Mouse (Mus musculus) hindbrain, embryonic 11.5 days (tissue): ENCODE measurements at regions not wholly inside any gene's neighbourhood (a gene's known extent, or its start where the extent isn't known, plus 50 kb on each side); places are given as distances from the start of the nearest gene placed in this dataset.

Source experiments
- ATAC-seq: fragments of 200-750 bp; cut with Nextera tagmentation; 2 replicates; pipeline ENCODE4 v1.8.0; 2017; ENCODE audit warnings: mild to moderate bottlenecking, moderate TSS enrichment, moderate library complexity; ENCODE audit not compliant: low FRiP score
- DNase-seq: peaks from one replicate; pipeline ENCODE4 v3.0.0-alpha.2; 2015; ENCODE audit warnings: low spot score
- H3K27ac ChIP-seq: fragments of 300-500 bp; sonication (generic); 2 replicates; pipeline ENCODE4 v1.5.1; 2014; ENCODE audit warnings: mild to moderate bottlenecking, low read depth, low read length
- H3K27me3 ChIP-seq: fragments of 300-500 bp; sonication (generic); 2 replicates; pipeline ENCODE4 v1.6.1; 2014; ENCODE audit warnings: mild to moderate bottlenecking, low read length, moderate library complexity, mixed read lengths; ENCODE audit not compliant: control insufficient read depth, insufficient read depth
- H3K36me3 ChIP-seq: fragments of 300-500 bp; sonication (generic); 2 replicates; pipeline ENCODE4 v1.6.1; 2014; ENCODE audit warnings: mild to moderate bottlenecking, low read length, moderate library complexity, mixed read lengths; ENCODE audit not compliant: control insufficient read depth, insufficient read depth
- H3K4me1 ChIP-seq: fragments of 300-500 bp; sonication (generic); replicated peaks from 2 replicates; pipeline ENCODE4 v1.6.1; 2014; ENCODE audit warnings: low read length, mixed read lengths; ENCODE audit not compliant: control insufficient read depth, insufficient read depth
- H3K4me2 ChIP-seq: fragments of 300-500 bp; sonication (generic); replicated peaks from 2 replicates; pipeline ENCODE4 v1.6.1; 2014; ENCODE audit warnings: mild to moderate bottlenecking, low read depth, low read length
- H3K4me3 ChIP-seq: fragments of 300-500 bp; sonication (generic); 2 replicates; pipeline ENCODE4 v1.5.1; 2014; ENCODE audit warnings: low read depth, low read length
- H3K9ac ChIP-seq: fragments of 300-500 bp; sonication (generic); 2 replicates; pipeline ENCODE4 v1.6.1; 2014; ENCODE audit warnings: low read depth, low read length
- H3K9me3 ChIP-seq: fragments of 300-500 bp; sonication (generic); 2 replicates; pipeline ENCODE4 v1.6.1; 2016; ENCODE audit warnings: low read length; ENCODE audit not compliant: control insufficient read depth
- WGBS: fragments of 180-500 bp; shearing (Covaris S2); extraction: QIAGEN DNeasy Blood & Tissue Kit; methylation state at CpG from one replicate; pipeline ENCODE4 v1.1.7; 2014; 5-methylcytosine and 5-hydroxymethylcytosine counted together

DNA sequence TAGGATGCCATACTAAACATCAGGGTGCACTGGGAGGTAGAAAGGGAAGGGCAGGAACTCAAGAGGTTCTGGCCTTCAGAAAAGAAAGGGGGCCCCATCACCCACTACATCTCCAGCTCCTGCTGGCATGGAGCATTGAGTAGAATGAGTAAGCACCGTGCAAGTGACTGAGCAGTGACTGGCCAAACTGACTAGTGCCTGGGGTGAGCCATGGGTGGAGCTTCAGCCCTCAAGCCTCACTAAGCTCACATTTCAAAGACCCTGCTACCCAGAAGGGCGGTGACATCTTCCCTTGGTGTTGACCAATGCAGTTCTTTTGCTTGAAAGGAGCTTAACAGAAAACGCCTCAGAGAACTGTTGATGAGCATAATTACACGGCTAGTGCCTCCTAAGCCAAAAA lies 80.0 kb upstream of the Egln3 start:
- Histone ChIP-seq H3K9me3 (no peaks in the 10 kb centered on the region), H3K4me3 (no peak overlapping the region), H3K4me2 (no peak overlapping the region), H3K27ac (no peak overlapping the region), H3K9ac (no peak overlapping the region), H3K27me3 (no peaks in the 10 kb centered on the region), H3K4me1 (peaks cover 6% of the 10 kb centered on the region), H3K36me3 (no peaks in the 10 kb centered on the region)
- DNase-seq (no peak), ATAC-seq (no peak)
- WGBS: 18% methylated on average over 4 of the region's 4 CpGs

DNA sequence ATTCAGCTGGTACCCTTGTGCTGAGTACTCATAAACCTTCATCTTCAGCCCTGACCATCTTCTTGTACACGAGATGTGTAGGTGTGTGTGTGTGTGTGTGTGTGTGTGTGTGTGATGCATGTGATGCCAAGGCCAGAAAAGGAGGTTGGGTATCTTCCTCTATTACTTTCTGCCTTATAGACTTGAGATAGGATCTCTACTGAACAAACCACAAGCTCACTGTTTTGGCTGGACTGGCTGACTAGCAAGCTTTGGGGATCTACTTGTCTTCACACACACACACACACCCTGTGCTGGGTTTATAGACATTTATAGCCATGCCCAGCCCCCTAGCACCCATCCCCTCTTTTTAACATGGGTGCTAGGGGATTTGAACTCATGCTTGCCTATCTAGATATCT lies 79.4 kb upstream of the Egln3 start:
- no peak overlapping the region for H3K4me3 ChIP-seq
- H3K36me3 ChIP-seq: no peaks in the 10 kb centered on the region
- peaks cover 6% of the 10 kb centered on the region for H3K4me1 ChIP-seq
- no peak for DNase-seq
- no peak overlapping the region for H3K4me2 ChIP-seq
- WGBS: 86% methylated on average over 1 of the region's 1 CpGs
- no peak overlapping the region for H3K9ac ChIP-seq
- no peaks in the 10 kb centered on the region for H3K27me3 ChIP-seq
- ATAC-seq: no peak
- no peaks in the 10 kb centered on the region for H3K9me3 ChIP-seq
- no peak overlapping the region for H3K27ac ChIP-seq

DNA sequence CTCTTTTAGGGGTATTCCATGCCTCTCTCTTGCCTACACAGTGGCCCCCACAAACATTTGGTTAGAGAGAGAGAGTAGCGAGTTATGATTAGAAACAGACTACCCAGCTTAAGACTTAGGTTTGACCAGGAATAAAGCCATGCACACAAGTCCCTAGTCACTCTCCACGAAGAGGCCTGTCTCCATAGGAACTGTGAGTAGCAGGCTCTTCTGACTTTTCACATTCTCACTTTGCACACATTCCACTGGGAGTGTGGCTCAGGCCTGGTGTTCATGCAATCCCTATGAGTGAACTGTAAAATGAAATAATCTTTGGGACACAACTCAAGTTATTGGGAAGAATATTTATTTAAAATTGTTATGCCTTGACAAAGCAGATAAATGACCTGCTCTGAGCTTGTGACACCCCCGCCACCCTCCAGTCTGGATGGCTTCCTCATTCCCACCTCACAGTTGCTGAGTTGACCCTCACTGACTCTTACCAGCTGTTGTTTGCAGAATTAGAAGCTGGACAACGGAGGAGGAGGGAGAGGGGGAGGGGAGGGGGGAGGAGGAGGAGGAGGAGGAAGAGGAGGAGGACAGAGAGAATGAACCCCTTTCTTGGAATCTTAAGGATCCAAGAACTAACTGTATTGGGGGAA lies 78.7 kb upstream of the Egln3 start:
- H3K27ac ChIP-seq: no peak overlapping the region
- no peak for ATAC-seq
- H3K4me3 ChIP-seq: no peak overlapping the region
- 61% methylated on average over 4 of the region's 4 CpGs for WGBS
- no peaks in the 10 kb centered on the region for H3K36me3 ChIP-seq
- H3K4me1 ChIP-seq: peaks cover 5% of the 10 kb centered on the region
- no peak overlapping the region for H3K4me2 ChIP-seq
- no peaks in the 10 kb centered on the region for H3K9me3 ChIP-seq
- no peak for DNase-seq
- H3K9ac ChIP-seq: no peak overlapping the region
- H3K27me3 ChIP-seq: no peaks in the 10 kb centered on the region

DNA sequence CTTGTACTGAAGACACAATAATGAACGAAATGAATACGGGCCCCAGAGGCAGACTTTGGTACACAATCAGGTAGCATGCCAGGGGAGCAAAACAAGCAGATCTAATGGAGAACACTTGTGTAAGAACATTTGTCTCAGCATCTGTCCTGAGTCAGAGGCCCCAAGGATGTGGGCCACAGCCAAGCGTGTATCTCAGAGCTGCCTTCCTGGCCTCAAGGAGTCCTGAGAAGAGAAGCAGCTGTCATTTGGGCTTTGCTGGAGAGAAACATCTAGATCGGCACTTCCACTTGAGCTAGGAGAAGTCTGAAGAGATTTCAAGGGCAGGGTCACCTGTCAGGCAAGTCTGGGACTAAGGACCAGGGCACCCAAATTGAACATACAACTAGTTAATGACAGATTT lies 76.8 kb upstream of the Egln3 start:
- no peak for ATAC-seq
- WGBS: 95% methylated on average over 4 of the region's 4 CpGs
- no peak overlapping the region for H3K9ac ChIP-seq
- H3K27me3 ChIP-seq: no peaks in the 10 kb centered on the region
- H3K4me1 ChIP-seq: no peaks in the 10 kb centered on the region; the same call in 1 of the 2 replicates
- no peak overlapping the region for H3K27ac ChIP-seq
- H3K9me3 ChIP-seq: no peaks in the 10 kb centered on the region
- no peaks in the 10 kb centered on the region for H3K36me3 ChIP-seq
- no peak overlapping the region for H3K4me3 ChIP-seq
- H3K4me2 ChIP-seq: no peak overlapping the region
- DNase-seq: no peak

DNA sequence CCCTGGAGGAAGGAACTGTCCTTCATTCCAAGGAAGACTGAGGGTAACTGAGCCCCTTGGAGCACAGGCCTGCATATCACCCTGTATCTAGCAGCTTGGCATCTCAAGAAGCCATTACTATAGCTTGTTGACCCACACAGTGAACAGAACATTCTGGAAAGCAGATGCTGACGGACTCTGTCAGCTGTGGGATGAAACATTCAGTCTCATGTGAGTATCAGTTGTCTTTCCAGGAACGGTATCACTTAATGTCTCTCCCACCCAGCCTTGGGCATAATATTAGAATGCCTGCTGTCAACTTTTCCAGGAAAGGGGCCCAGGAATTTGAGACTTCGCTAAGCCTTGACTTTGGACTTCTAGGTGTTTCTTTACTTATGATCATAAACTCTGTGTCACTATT lies 76.3 kb upstream of the Egln3 start:
- DNase-seq (no peak), ATAC-seq (no peak)
- H3K4me1 ChIP-seq: no peaks in the 10 kb centered on the region; the same call in 1 of the 2 replicates
- H3K36me3 ChIP-seq: no peaks in the 10 kb centered on the region
- H3K4me3 ChIP-seq: no peak overlapping the region
- H3K4me2 ChIP-seq: no peak overlapping the region
- H3K9me3 ChIP-seq: no peaks in the 10 kb centered on the region
- H3K9ac ChIP-seq: no peak overlapping the region
- H3K27me3 ChIP-seq: no peaks in the 10 kb centered on the region
- H3K27ac ChIP-seq: no peak overlapping the region
- WGBS: 90% methylated on average over 3 of the region's 3 CpGs

DNA sequence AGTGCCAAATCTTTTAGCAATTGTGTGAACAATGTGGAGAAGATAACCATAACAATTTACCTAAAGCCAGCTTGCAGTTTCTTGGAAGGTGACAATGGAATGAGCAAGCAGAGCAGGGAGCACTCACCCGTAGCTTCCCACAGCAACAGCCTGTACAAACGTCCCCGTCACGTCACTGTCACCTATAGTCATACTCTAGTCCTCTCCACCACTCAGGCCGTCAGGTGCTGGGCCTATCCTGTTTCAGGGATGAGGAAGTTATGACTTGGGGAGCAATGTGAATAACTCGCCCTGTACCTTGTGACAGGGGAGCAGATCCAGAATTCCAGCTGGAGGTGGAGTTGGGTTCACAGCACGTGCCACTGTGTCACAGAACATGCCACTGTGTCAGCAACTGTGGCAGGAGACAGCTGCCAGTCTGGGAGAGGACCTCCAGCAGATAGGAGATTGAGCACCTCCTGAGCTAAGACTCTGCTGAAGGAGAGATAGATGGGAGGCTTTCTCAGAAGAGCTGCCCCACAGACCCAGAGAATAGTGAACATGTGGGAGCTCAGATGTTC lies 73.4 kb upstream of the Egln3 start:
- H3K9me3 ChIP-seq: no peaks in the 10 kb centered on the region
- no peak overlapping the region for H3K4me2 ChIP-seq
- H3K36me3 ChIP-seq: no peaks in the 10 kb centered on the region
- DNase-seq (no peak), ATAC-seq (no peak)
- 73% methylated on average over 7 of the region's 7 CpGs for WGBS
- no peak overlapping the region for H3K9ac ChIP-seq
- H3K27me3 ChIP-seq: no peaks in the 10 kb centered on the region
- no peaks in the 10 kb centered on the region for H3K4me1 ChIP-seq
- no peak overlapping the region for H3K4me3 ChIP-seq
- no peak overlapping the region for H3K27ac ChIP-seq

DNA sequence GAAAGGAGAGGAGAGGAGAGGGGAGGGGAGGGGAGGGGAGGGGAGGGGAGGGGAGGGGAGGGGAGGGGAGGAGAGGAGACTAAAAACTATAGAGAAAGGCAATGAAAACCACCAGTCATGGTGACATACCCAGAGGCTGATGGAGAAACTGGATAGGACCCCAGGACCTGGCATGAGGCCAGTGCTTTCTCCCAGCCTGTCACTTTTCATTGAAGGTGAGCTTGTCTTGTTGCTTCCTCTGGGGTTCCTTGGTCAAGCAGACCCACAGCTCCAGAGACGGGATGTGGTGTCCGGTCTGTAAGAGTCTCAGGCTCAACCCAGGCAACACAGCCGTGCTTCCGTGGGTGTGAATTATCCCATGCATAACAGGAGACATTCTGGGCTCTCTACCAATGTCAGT lies 69.8 kb upstream of the Egln3 start:
- H3K36me3 ChIP-seq: no peaks in the 10 kb centered on the region
- H3K9ac ChIP-seq: no peak overlapping the region
- no peaks in the 10 kb centered on the region for H3K4me1 ChIP-seq
- H3K9me3 ChIP-seq: no peaks in the 10 kb centered on the region
- no peak overlapping the region for H3K4me3 ChIP-seq
- H3K27me3 ChIP-seq: no peaks in the 10 kb centered on the region
- DNase-seq (no peak), ATAC-seq (no peak)
- no peak overlapping the region for H3K27ac ChIP-seq
- H3K4me2 ChIP-seq: no peak overlapping the region
- WGBS: 88% methylated on average over 4 of the region's 4 CpGs

DNA sequence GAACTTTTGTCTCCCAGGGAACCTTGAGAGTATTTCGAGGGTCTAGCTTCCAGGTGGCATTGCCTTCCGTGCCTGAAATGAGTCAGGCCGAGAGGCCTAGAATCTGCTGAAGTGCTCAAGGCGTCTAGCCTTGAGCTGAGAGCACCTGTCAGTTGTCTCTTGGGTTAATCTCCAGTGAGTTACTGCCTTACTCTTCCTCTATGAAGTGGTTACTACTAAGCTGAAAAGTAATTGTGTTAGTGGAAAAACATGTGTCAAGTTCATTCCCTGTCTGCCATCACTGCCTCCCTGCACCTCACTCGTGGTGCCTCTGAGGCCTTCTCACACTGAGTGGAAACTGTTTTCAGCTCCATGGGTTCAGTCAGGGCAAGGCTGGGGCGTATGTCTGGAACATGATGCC lies 69.0 kb upstream of the Egln3 start:
- Histone ChIP-seq H3K9me3 (no peaks in the 10 kb centered on the region), H3K36me3 (no peaks in the 10 kb centered on the region), H3K4me2 (no peak overlapping the region), H3K27me3 (no peaks in the 10 kb centered on the region), H3K27ac (no peak overlapping the region), H3K4me3 (no peak overlapping the region), H3K9ac (no peak overlapping the region), H3K4me1 (no peaks in the 10 kb centered on the region)
- 89% methylated on average over 6 of the region's 6 CpGs for WGBS
- no peak for ATAC-seq
- DNase-seq: no peak

DNA sequence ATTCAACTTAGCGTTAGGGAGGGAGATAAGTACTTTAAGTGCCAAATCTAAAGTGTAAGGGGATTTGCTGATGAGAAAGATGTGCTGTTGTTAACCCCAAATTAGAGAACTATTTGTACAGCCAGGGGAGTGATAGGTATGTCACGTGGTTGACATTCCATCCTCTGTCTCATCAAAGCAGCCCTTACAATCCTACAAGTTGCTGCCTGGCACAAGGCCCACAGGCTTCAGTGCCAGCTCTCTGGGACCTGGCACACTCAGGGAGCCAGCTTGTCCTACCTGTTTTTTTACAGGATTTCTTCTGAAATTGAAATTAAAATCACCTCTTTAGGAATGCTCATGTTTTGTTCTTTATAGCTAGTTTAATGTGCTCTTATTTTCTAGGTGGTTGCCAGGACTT lies 68.6 kb upstream of the Egln3 start:
- WGBS: 91% methylated on average over 2 of the region's 2 CpGs
- H3K27ac ChIP-seq: no peak overlapping the region
- no peaks in the 10 kb centered on the region for H3K4me1 ChIP-seq
- no peak overlapping the region for H3K9ac ChIP-seq
- no peak overlapping the region for H3K4me2 ChIP-seq
- DNase-seq (no peak), ATAC-seq (no peak)
- no peaks in the 10 kb centered on the region for H3K36me3 ChIP-seq
- no peak overlapping the region for H3K4me3 ChIP-seq
- no peaks in the 10 kb centered on the region for H3K9me3 ChIP-seq
- no peaks in the 10 kb centered on the region for H3K27me3 ChIP-seq
